Mouse (Mus musculus) layer of hippocampus, postnatal 25 days (tissue): ENCODE data around the gene Cd8a. TPM values are rescaled to one million over a fixed set of nuclear protein-coding genes. Genes with fewer than 3 reads are reported as not detected.
A peak's percentile ranks its signal among the peaks of the same experiment; 100 is the strongest.

Experiments used
- DNase-seq, 2 experiments: peaks; one replicate each; pipeline ENCODE4 v3.0.0; 2022; ENCODE audit warnings: mixed read lengths in 2 of 2, low spot score in 1 of 2; ENCODE audit errors: extremely low spot score in 1 of 2
- total RNA-seq, 2 experiments: library from RNA; stranded (reverse); gene quantifications; 2 replicates each; pipeline ENCODE4 v1.2.3; 2021

Cd8a gene
- total RNA-seq, 2 experiments from 2014 or later, result not detected

GRCm38 (mm10) chr6:71363995-71364394 lies 9.2 kb upstream of the Cd8a start:
- DNase-seq, result no peak

DNA sequence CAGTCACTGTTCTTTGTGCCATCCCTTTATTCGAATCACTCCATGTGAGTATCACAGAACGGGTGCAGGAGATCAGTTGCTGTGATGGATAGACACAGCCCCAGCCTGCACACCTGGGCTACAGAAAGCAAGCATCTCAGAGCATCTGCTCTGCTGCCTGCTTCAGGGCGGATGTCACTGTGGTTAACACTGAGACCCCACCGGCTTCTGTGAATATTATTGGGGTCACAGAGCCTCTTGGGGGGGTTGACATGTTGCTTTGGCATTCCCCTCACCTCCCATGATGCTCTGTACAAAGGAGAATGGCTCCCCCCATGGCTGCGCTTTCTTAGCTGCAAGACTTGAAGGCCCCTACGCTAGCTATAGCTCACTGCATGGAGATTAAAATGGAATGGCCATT lies 3.8 kb upstream of the Cd8a start:
- DNase-seq, result no peak

- no peak for DNase-seq
These were observed 2.1 kb upstream of the Cd8a start for GRCm38 (mm10) chr6:71371085-71371605.

GRCm38 (mm10) chr6:71372041-71372720 lies 1.0 kb upstream of the Cd8a start:
- no peak for DNase-seq

DNA sequence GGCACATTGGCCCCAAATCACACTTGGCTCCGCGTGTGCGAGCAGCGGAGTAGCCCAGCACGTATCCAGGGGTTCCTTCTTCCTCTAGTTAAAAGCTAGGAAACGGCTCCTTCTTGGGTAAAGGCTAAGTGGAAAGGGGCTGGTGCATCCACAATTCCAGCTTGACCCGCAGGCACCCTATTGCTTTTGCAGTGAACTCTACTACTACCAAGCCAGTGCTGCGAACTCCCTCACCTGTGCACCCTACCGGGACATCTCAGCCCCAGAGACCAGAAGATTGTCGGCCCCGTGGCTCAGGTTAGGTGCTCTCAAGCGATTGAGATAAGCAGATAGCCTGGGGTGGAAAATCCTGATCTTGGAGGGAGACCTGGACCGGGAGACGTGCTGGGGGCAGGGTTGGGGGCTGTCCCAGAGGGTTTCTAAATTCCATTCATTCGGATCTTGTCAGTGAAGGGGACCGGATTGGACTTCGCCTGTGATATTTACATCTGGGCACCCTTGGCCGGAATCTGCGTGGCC lies 1.1 kb downstream of the Cd8a start:
- DNase-seq, result no peak

DNA sequence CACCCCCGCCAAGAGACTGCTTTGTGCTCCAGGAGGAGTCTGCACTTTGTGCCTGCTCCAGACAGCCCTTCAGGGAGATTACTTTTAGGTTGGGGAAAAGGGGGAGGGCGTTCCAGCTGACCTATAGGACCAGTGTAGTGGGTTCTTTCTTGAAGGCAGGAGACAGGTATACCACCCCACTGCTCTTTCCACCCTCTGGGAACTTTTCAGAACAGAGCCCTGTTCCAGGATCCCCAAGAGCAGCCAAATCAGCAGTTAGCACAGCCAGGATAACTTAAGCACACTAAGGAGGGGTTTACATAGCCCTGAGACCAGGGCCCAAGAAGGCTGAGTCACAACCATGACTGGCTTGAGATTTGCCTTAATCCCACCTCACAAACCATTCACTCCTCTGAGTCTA lies 1.7 kb downstream of the Cd8a start:
- DNase-seq, result no peak

DNA sequence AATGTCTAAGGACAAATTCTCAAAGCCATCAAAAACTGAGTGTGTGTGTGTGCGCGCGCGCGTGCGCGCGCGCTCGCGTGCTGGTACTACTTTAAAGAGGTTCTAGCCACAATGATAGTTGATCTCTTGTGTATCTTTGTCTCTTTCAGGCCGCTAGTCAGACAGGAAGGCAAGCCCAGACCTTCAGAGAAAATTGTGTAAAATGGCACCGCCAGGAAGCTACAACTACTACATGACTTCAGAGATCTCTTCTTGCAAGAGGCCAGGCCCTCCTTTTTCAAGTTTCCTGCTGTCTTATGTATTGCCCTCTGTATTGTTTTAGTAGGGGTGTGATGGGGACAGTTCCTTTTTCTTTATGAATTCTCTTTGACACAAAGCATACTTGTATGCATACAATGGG lies 3.5 kb downstream of the Cd8a start:
- no peak for DNase-seq

GRCm38 (mm10) chr6:71381654-71382053 lies 8.4 kb downstream of the Cd8a start:
- no peak for DNase-seq

DNA sequence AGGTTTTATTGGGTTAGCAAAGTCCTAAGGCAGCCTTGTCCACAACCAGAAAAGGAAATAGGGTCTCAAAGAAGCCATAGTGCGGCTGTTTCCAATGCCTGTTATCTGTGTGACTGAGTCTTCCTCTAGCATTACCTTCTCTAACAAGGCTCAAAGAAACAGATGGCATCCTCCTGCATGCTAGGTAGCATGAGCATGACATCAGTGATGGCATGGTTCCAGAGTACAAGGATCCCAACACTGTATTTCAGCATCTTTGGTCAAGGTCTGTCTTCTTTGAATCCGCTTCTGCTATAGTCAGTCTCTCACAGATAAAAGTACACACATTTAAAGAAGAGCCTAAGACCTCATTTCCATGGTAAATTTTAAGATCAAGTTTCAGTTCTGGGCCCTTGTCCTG lies 17.3 kb downstream of the Cd8a start:
- DNase-seq, result no peak

GRCm38 (mm10) chr6:71396016-71396415 lies 22.8 kb downstream of the Cd8a start:
- DNase-seq, result no peak

GRCm38 (mm10) chr6:71396761-71397160 lies 23.5 kb downstream of the Cd8a start:
- DNase-seq, result no peak

- peak in 1 of 2 experiments; percentile 16 for DNase-seq
These were observed 25.8 kb downstream of the Cd8a start for GRCm38 (mm10) chr6:71398829-71399609.

DNA sequence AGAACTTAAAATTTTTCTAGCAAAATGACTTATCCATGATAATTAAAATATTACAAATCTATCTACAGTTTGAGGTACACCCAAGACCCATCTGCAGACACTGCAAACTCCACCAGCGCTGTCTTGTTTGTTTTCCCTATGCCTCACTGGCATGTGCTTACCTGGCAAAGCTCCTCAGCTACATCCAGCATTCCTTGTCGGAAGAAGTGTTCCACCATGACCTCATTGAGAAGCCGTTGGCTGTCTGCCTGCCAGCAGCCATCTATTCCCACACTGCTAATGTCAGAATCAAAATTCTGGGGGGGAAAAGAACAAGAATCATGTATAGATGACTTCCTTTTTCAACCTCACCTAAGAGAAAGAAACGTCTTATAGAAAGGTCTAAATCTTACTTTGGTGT lies 41.4 kb downstream of the Cd8a start:
- DNase-seq, result no peak

DNA sequence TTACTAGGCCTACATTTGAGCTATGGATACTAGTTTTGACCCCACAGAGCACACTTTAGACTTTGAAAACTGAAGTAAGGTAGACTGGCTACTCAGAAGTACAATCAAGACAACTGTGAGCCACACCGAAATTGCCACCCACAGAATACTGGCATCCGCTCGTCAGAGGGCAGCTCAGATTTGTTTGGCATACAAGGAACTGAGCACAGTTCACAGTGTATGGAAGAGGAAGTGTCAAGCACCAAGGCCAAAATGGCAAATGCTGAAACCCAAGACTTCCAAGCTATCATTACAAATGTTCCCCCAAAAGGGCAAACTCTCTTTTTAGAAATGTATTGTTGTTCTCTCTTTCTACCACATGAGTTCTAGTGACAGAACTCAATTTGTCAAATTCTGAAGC lies 42.2 kb downstream of the Cd8a start:
- DNase-seq, result no peak

- DNase-seq, result no peak
These were observed 45.6 kb downstream of the Cd8a start for GRCm38 (mm10) chr6:71418874-71419273.

GRCm38 (mm10) chr6:71420848-71421247 lies 47.6 kb downstream of the Cd8a start:
- DNase-seq, result no peak

DNA sequence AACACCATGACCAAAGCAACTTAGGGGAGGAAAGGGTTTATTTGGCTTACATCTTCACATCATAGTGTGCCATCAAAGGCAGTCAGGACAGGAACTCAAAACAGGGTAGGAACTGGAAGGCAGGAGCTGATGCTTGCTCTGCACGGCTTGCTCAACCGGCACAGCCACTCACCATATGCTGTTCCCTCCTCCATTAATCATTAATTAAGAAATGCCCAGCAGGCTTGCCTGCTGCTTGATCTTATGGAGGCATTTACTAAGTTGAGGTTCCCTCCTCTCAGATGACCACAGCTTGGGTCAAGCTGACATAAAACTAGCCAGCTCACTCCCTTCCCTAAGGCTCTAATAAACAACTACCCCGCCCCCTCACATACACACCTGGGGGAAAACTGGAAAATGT lies 48.9 kb downstream of the Cd8a start:
- DNase-seq, result no peak

GRCm38 (mm10) chr6:71423116-71423515 lies 49.9 kb downstream of the Cd8a start:
- DNase-seq, result peak in 1 of 2 experiments; percentile 49

- DNase-seq, result no peak
These were observed 52.5 kb downstream of the Cd8a start for GRCm38 (mm10) chr6:71425681-71426080.

GRCm38 (mm10) chr6:71427996-71428725 lies 54.9 kb downstream of the Cd8a start:
- DNase-seq, result no peak
